Mouse (Mus musculus): Measurements from ENCODE around the gene Emid1. TPM values are rescaled to one million over a fixed set of nuclear protein-coding genes. Genes with fewer than 3 reads are reported as not detected.

The Emid1 gene
- polyA plus RNA-seq, 1 experiment from 2014 or later = 51.0 TPM

- DNase-seq (ENCODE audit: low spot score) = no peak
Observed at GRCm38 (mm10) chr11:5064282-5065055, 87.6 kb downstream of the Emid1 start.

DNA sequence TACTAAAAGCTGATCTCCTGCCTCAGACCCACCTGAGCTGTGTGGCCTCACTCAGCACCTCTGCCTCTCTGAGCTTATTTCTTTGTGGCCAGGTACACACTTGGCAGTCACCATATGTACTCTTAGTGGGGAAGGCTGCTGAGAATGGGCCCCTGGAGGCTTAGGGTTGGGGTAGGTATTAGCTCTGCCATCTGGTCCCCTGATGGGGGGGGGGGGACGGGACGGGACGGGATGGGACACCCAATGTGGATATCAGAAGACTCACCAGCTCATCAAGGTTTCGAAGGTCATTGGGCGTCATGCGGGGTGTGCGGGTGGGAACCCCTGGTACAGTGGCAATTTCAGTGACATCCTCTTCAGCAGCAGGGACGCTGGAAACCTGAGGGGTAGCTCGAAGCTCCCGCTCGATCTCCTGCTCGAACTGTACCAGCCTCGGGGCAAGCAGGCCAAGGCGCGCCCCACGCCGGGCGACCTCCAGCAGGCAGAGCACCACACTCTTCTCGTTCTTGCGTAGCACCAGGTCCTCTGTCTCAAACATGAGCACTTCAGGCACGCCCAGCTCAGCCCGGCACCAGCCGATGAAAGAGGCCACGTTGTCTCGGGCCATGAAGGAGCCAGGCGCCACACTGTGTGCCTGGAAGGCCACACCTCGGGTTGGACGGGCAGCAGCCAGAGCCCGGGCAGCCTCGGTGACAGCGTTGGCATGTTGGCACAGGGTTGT lies 88.3 kb downstream of the Emid1 start:
- DNase-seq (ENCODE audit: low spot score) = no peak

DNA sequence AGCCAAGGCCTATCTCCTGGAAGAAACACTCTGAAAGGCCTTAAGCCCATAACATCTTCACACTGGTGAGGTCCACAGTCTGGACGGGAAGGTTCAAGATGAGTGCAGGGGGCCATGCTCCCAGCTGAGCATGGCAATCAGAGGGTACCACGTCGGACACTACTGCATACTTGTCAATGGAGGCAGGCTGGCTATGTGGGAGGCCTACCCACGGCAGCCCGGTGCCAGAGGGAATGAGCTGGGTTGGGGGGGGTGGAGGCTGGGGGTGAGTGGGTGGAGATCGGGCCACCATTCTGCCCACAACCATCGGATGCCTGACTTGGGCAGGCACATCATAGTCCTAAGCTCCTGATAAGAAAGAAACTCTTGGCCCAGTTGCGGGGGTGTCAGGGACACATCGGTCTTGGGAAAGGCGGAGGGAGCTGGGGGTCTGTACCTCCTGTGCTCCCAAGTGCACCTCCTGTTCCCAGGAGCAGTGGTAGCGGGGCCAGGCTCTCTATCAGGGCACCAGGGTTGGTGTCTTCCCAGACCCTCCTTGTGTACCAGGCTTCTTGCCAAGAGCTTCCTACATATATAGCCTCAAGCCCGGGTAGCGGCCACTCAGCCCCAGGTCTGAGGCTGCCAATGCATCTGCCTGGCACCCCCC lies 89.1 kb downstream of the Emid1 start:
- no peak for DNase-seq (ENCODE audit: low spot score)

DNA sequence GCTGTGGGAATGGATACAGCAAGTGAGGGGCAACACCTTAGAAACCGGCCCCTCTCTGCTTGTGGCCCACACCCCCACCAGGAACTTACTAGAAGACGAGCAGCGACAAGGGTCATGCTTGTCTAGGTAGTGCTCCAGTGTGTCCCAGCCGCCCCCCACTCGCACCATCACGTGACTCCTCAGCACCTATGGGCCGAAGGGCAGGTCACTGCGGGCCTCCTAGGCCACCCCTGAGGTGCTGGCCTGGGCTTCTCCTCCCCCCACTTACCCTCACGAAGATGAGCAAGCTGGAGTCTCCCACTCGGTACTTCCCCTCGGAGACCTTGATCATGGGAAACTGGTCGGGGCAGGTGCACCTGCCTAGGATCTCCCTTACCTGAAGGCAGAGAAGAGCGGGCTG lies 89.7 kb downstream of the Emid1 start:
- DNase-seq (ENCODE audit: low spot score) = no peak

DNA sequence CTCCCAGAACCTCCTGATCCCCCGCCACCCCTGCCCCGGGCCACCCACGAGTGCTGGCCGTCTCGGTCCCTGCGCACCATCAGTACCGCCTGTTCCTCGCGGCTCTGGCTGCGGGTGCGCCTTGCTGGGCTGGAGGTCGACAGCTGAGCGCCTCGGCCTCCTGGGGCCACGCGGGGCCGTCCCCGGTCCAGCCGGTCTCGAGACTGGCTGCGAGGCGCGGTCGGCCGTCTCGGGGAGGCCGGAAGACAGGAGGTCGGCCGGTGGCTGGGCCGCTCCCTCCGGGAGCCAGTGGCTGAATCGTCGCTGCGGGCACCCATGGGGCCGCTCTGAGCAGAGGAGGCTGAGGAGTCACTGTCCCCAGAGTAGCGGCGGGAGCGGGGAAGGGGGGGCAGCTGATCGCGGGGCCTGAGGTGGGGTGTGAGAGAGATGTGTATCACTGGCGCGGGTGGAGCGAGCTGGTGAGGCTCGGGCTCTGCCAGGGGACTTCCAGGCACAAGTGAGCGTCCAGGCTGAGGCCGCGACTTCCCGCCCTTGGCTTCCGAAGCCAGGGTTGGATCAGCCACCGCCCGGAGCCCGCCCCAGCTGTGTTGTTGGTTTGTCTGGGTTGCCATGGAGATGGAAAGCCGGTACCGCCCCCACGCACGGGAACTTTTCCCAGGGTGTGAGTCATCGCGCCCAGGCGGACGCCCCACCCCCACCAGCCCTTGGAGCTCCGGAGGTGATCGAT lies 90.5 kb downstream of the Emid1 start:
- DNase-seq (ENCODE audit: low spot score) = peak; percentile 39

- DNase-seq (ENCODE audit: low spot score) = no peak
Observed at GRCm38 (mm10) chr11:5060756-5061412, 91.2 kb downstream of the Emid1 start.

DNA sequence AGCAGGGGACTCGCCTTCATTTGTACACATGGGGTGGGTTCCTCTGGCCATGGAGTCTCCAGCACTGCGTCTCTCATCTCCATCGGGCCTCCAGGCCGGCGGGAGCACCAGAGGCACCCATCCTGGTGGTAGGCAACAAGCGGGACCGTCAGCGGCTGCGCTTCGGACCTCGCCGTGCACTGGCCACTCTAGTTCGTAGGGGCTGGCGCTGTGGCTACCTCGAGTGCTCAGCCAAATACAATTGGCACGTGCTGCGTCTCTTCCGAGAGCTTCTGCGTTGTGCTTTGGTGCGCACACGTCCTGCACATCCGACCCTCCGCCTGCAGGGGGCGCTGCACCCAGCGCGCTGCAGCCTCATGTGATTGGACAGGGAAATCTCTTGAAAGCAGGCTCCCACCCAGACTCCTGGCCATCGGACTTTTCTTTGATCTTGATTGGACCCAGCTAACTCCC lies 92.3 kb downstream of the Emid1 start:
- peak; percentile 57 for DNase-seq (ENCODE audit: low spot score)

- DNase-seq (ENCODE audit: low spot score) = no peak
Observed at GRCm38 (mm10) chr11:5059230-5059629, 92.8 kb downstream of the Emid1 start.

GRCm38 (mm10) chr11:5058783-5059182 lies 93.3 kb downstream of the Emid1 start:
- DNase-seq (ENCODE audit: low spot score) = no peak

GRCm38 (mm10) chr11:5057856-5058641 lies 94.0 kb downstream of the Emid1 start, which contains the start of gene Rasl10a:
Gene Rasl10a, plus strand, starts transcription at chr11:5058128.
- peak; percentile 50 for DNase-seq (ENCODE audit: low spot score)

- DNase-seq (ENCODE audit: low spot score) = no peak
Observed at GRCm38 (mm10) chr11:5057541-5057855, 94.6 kb downstream of the Emid1 start.

- DNase-seq (ENCODE audit: low spot score) = no peak
Observed at GRCm38 (mm10) chr11:5057064-5057463, 95.0 kb downstream of the Emid1 start.

Other genes starting within 250 kb of the Emid1 start
- 3.1 and 3.9 TPM in 2 replicates for gene Nefh, start 204.2 kb downstream of the Emid1 start, polyA plus RNA-seq (2015; fragmentation: Nextera tagmentation; extraction: Ambion mirVana)
- gene Ap1b1, start 165.4 kb downstream of the Emid1 start, polyA plus RNA-seq (2015; fragmentation: Nextera tagmentation; extraction: Ambion mirVana) = 56.7 and 59.0 TPM in 2 replicates
- 4.2 and 5.9 TPM in 2 replicates for gene Rasl10a, start 94.1 kb downstream of the Emid1 start, polyA plus RNA-seq (2015; fragmentation: Nextera tagmentation; extraction: Ambion mirVana)
- 12.0 and 12.2 TPM in 2 replicates for gene Gas2l1, start 86.9 kb downstream of the Emid1 start, polyA plus RNA-seq (2015; fragmentation: Nextera tagmentation; extraction: Ambion mirVana)
- 17.9 and 19.8 TPM in 2 replicates for gene Rhbdd3, start 53.3 kb downstream of the Emid1 start, polyA plus RNA-seq (2015; fragmentation: Nextera tagmentation; extraction: Ambion mirVana)
- gene Ewsr1, start 53.0 kb downstream of the Emid1 start, polyA plus RNA-seq (2015; fragmentation: Nextera tagmentation; extraction: Ambion mirVana) = 501 and 565 TPM in 2 replicates
- gene Kremen1, start 109.3 kb upstream of the Emid1 start, polyA plus RNA-seq (2015; fragmentation: Nextera tagmentation; extraction: Ambion mirVana) = 42.9 and 54.9 TPM in 2 replicates

Measured in thymus, postnatal 0 days (tissue).